Mouse (Mus musculus): ENCODE data around the gene 4930404H24Rik.

Gene 4930404H24Rik

DNA sequence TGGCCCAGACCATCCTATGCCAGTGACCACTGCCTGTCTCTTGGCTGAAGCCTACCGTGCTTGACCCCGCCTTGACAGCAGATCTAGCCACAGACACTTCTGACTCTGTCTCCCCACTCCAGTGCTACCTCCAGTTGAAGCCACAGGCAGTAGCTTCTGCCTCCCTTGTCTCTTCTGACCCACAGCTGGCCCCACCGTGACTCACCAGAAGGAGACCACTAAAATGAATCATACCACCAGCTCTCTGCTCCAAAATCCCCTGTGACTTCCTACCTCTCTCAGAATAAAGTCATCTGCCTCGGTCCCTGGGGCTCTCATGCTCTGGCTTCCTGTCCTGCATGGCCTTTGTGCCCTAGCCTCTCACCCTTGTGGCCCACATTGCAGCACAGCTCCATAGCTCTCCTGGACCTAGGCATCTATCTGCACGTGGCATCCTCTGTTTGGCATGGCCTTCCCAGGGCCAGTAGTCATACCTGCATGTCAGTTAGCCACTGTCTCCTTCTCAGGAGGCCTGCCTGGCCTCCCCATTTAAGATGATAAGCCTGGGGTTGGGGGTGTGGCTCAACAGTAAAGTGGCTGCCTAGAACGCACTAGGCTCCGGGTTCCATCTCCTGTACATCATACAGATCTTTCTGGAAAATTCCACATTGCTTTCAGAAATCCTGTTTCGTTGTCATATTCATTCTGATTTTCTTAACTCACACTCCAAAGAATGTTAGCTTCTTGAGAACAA, 50.5 kb downstream of the 4930404H24Rik start:
- DNase-seq, result no peak

All from right cerebral cortex, postnatal 25 days (tissue).